Mouse (Mus musculus): ENCODE measurements around the gene Gm6169.
"Not testable (repeated sequence)": the region's sequence is repeated elsewhere in the genome, so short reads cannot be mapped to it uniquely, and the experiment has no call there.

Gene Gm6169

GRCm38 (mm10) chr13:97067691-97068090, 31.3 kb downstream of the Gm6169 start:
- DNase-seq, result no peak

GRCm38 (mm10) chr13:97066649-97067550, 32.1 kb downstream of the Gm6169 start, which contains the start of gene Fam169a:
TSS of gene Fam169a (plus strand) at chr13:97067286.
- DNase-seq, result no peak

GRCm38 (mm10) chr13:97064844-97065621, 34.0 kb downstream of the Gm6169 start:
- not testable (repeated sequence) for DNase-seq

GRCm38 (mm10) chr13:97064413-97064812, 34.6 kb downstream of the Gm6169 start:
- no peak for DNase-seq

- DNase-seq, result no peak
Measured at GRCm38 (mm10) chr13:97063431-97063830, 35.6 kb downstream of the Gm6169 start.

- DNase-seq, result peak; percentile 39
Measured at GRCm38 (mm10) chr13:97062151-97062550, 36.9 kb downstream of the Gm6169 start.

- DNase-seq, result no peak
Measured at GRCm38 (mm10) chr13:97060331-97060730, 38.7 kb downstream of the Gm6169 start.

- DNase-seq, result no peak
Measured at GRCm38 (mm10) chr13:97059746-97060145, 39.3 kb downstream of the Gm6169 start.

GRCm38 (mm10) chr13:97057817-97058216, 41.2 kb downstream of the Gm6169 start:
- no peak for DNase-seq

- DNase-seq, result peak; percentile 76
Measured at GRCm38 (mm10) chr13:97053844-97054243, 45.2 kb downstream of the Gm6169 start.

- DNase-seq, result peak; percentile 64
Measured at GRCm38 (mm10) chr13:97052667-97053066, 46.4 kb downstream of the Gm6169 start.

- peak; percentile 55 for DNase-seq
Measured at GRCm38 (mm10) chr13:97051158-97051557, 47.9 kb downstream of the Gm6169 start.
